Mouse (Mus musculus) T-helper 2 cell (primary cell): Measurements from ENCODE around the gene Fam117b.

Source experiments
- in situ Hi-C: fragments of 300-600 bp; cut with MboI, MseI; formaldehyde crosslinking; loops from one replicate; pipeline ENCODE4 v1.15.1; 2025; ENCODE audit warnings: high pct_unique_total_duplicates

Gene Fam117b

GRCm38 (mm10) chr1:59986626-59987025, 73.8 kb downstream of the Fam117b start:
- in situ Hi-C loops: no loop called here

GRCm38 (mm10) chr1:59987399-59988040, 74.7 kb downstream of the Fam117b start:
- in situ Hi-C loops: no loop called here

- in situ Hi-C loops: loop anchor here (10.0 kb wide), 1 partner anchor 111 kb away; no protein-coding TSS in a partner anchor
Observed at GRCm38 (mm10) chr1:59995646-59996045, 82.8 kb downstream of the Fam117b start.

- in situ Hi-C loops: loop anchor here (10.0 kb wide), 1 partner anchor 113 kb away; no protein-coding TSS in a partner anchor
Observed at GRCm38 (mm10) chr1:59997352-59997751, 84.5 kb downstream of the Fam117b start.

GRCm38 (mm10) chr1:60000319-60000718, 87.5 kb downstream of the Fam117b start:
- in situ Hi-C loops: no loop called here

- in situ Hi-C loops: no loop called here
Observed at GRCm38 (mm10) chr1:60007337-60007736, 94.5 kb downstream of the Fam117b start.

- in situ Hi-C loops: no loop called here
Observed at GRCm38 (mm10) chr1:60008743-60009142, 95.9 kb downstream of the Fam117b start.

- in situ Hi-C loops: loop anchor here (10.0 kb wide), 1 partner anchor 229 kb away; no protein-coding TSS in a partner anchor
Observed at GRCm38 (mm10) chr1:60013779-60014178, 101.0 kb downstream of the Fam117b start.

- in situ Hi-C loops: loop anchor here (10.0 kb wide), 1 partner anchor 231 kb away; no protein-coding TSS in a partner anchor
Observed at GRCm38 (mm10) chr1:60015511-60015910, 102.7 kb downstream of the Fam117b start.

- in situ Hi-C loops: loop anchor here (10.0 kb wide), 1 partner anchor 231 kb away; no protein-coding TSS in a partner anchor
Observed at GRCm38 (mm10) chr1:60016136-60016611, 103.4 kb downstream of the Fam117b start.

- in situ Hi-C loops: loop anchor here (10.0 kb wide), 1 partner anchor 232 kb away; no protein-coding TSS in a partner anchor
Observed at GRCm38 (mm10) chr1:60017031-60017469, 104.2 kb downstream of the Fam117b start.
